Mouse (Mus musculus) frontal cortex, postnatal 25 days (tissue): ENCODE data around the gene Ggnbp2.
"Not testable (repeated sequence)": the region's sequence is repeated elsewhere in the genome, so short reads cannot be mapped to it uniquely, and the experiment has no call there.

Experiments used
- DNase-seq, 2 experiments: peaks; one replicate each; pipeline ENCODE4 v3.0.0; 2022; ENCODE audit warnings: low spot score in 2 of 2

Gene Ggnbp2

GRCm38 (mm10) chr11:84879772-84880464, 9.3 kb upstream of the Ggnbp2 start, which contains the start of the genes Myo19 and Pigw:
Gene Myo19, plus strand, starts transcription at chr11:84880148.
Gene Pigw, minus strand, starts transcription at chr11:84880285.
- peak; percentile 53 to 58 for DNase-seq

DNA sequence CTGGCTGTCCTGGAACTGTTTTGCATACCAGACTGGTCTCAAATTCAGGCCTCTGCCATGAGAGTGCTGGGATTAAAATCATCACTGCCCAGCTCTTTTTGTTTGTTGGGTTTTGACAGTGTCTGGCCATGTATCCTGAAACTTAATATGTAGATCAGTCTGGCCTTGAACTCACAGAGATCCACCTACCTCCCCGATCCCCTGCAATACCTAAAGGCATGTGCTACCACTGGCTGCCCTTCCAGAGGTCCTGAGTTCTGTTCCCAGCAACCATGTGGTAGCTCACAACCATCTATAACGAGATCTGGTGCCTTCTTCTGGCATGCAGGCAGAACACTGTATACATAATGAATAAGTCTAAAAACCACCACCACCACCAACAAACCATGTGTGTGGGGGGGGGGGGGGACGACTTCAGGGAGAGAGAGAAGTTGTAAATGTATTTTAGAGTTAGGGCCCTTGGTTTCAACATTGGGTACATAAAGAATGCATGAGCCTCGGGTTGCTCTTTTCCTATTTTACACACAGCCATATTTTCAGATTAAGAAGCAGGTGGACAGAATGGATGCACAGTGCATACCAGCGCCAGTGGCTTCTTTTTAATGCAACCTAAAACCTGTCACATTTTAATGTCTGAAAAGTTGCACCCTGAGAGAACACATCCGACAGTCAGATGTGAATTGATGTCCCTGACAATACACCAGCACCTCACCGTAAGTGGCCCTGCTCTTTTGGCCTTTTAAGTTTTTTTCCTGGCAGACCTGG, 8.6 kb upstream of the Ggnbp2 start:
- DNase-seq: no peak

- not testable (repeated sequence) for DNase-seq
Measured at GRCm38 (mm10) chr11:84876020-84876419, 5.4 kb upstream of the Ggnbp2 start.

DNA sequence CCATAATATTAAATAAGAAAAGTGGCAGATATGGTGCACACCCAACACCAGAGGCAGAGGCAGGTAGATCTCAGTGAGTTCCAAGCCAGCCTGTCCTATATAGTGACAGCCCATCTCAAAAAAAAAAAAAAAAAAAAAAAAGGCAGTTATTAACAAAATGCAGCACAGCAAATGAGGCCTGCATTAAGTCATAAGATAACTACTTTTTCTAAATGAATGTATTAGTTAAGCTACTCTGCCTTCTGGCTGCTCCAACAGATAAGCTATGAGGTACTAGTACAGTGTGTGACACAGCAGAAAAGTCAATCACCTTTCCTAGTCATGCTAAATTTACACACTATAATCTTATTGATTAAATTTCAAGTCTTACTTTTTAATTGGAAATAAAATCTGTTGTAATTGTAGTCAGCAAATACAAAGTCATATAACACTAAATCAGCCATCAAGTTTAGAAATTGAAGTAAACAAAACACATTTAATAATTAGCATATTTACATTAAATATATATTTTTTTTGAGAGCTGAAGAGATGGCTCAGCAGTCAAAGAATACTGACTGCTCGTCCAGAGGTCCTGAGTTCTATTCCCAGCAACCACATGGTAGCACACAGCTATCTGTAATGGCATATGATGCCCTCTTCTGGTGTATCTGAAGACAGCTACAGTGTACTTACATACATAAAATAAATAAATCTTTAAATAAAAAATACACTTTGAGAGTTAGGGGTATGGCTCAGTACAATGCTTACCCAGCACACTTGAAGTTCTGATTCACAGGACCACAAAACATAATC, 2.6 kb upstream of the Ggnbp2 start:
- DNase-seq: no peak

- DNase-seq: no peak
Measured at GRCm38 (mm10) chr11:84871548-84872069, 992 bp upstream of the Ggnbp2 start.

- DNase-seq: peak in 1 of 2 experiments; percentile 24
Measured at GRCm38 (mm10) chr11:84871046-84871445, 429 bp upstream of the Ggnbp2 start.

GRCm38 (mm10) chr11:84869537-84870232, 932 bp downstream of the Ggnbp2 start:
- peak; percentile 82 to 87 for DNase-seq

- no peak for DNase-seq
Measured at GRCm38 (mm10) chr11:84868786-84869259, 1.8 kb downstream of the Ggnbp2 start.

- DNase-seq: no peak
Measured at GRCm38 (mm10) chr11:84867586-84867985, 3.0 kb downstream of the Ggnbp2 start.

DNA sequence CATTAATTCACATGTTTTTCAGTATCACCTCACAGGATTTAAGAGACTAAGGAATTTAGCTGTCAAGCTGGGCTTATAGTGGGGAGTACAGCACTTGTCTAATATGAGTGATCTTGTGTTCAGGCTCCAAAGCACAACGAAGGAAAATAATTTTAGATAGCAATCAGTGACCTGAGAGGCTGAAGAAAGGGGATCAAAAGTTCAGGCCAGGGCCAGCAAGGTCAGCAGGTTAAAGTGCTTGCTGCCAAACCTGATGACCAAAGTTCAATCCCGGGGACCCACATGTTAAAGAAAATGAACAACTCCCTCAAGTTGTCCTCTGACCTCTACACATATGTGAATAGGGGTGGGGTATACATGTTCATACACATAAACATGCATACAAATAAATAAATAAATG, 5.3 kb downstream of the Ggnbp2 start:
- no peak for DNase-seq

- DNase-seq: no peak
Measured at GRCm38 (mm10) chr11:84855285-84855684, 15.3 kb downstream of the Ggnbp2 start.

DNA sequence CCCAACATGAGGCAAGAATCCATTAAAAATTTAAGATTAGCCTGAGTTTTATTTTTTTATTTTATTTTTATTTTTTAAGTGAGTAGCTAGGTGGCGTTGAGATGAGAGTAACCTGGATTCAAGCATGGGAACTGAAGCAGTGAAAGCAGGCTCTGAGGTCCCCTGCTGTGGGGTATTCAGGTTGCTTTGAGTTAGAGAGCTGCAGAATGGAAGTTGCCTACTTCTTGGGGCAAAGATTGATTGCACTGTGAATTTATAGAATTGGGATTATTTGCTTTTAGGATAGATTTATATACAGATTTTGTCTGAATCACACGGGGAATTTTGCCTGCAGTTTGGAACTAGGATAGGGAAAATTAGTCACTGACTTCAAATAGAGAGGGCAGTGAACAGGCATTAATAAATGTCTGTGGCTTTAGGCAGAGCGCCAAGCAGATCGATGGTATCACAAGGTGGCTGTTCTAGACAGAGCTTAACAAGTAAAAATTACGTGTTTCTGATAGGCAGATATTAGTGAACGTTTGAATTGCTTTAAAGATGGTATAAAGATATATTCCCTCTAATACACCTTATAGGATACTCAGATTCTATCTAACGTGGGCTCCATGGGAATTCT, 23.0 kb downstream of the Ggnbp2 start:
- no peak for DNase-seq

- no peak for DNase-seq
Measured at GRCm38 (mm10) chr11:84846741-84847474, 23.7 kb downstream of the Ggnbp2 start.

- no peak for DNase-seq
Measured at GRCm38 (mm10) chr11:84839330-84839729, 31.3 kb downstream of the Ggnbp2 start.

DNA sequence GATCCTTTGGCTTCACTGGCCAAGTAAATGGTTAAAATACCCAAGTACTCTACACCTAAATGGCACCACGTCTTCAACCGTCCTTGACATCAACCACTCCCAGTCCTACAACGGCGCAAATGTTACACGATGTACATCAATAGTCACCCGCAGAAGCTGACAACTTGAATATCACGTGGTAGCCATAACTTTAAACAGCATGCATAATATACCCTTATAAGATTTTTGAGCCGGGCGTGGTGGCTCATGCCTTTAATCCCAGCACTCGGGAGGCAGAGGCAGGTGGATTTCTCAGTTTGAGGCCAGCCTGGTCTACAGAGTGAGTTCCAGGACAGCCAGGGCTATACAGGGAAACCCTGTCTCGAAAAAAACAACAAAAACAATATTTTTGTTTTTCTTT, 41.1 kb downstream of the Ggnbp2 start:
- DNase-seq: not testable (repeated sequence)

GRCm38 (mm10) chr11:84828516-84829399, 41.9 kb downstream of the Ggnbp2 start, which contains the start of gene Dhrs11:
Gene Dhrs11, minus strand, starts transcription at chr11:84828994.
- DNase-seq: peak; percentile 75

GRCm38 (mm10) chr11:84827901-84828503, 42.6 kb downstream of the Ggnbp2 start:
- no peak for DNase-seq

- no peak for DNase-seq
Measured at GRCm38 (mm10) chr11:84827492-84827891, 43.1 kb downstream of the Ggnbp2 start.

- no peak for DNase-seq
Measured at GRCm38 (mm10) chr11:84826185-84826584, 44.4 kb downstream of the Ggnbp2 start.
